Mouse (Mus musculus) embryonic fibroblast, embryonic 13.5 days (primary cell): ENCODE data around the gene Slc44a1.

Source experiments
- CTCF ChIP-seq: IDR thresholded peaks from 2 replicates; pipeline ENCODE4 v1.5.1; 2011; ENCODE audit warnings: mild to moderate bottlenecking, control low read depth, low read length, moderate library complexity, borderline replicate concordance; ENCODE audit not compliant: insufficient read depth
- POLR2A ChIP-seq: IDR thresholded peaks from 2 replicates; pipeline ENCODE4 v1.6.1; 2011; ENCODE audit warnings: low read depth, mild to moderate bottlenecking, control low read depth, low read length, moderate library complexity

DNA sequence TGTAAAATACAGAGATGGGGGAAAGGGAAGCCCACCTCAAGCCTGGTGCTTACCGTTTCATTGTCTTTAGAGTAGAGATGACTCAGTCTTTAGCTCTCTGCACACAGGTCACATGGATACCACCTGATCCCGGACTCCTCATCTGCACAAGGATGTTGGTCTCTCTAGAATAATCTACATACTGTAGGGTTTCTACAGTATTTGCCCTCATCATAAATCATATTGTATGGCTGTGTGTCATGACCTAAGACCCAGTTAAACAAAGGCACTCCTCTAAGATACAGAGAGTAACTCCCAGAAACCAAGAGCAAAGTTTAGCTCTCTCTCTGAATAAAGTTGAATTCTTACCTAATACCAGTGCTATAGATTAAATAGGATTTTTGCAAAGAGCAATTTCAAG is 62.6 kb downstream of the Slc44a1 start:
- TF ChIP-seq CTCF (no peak), POLR2A (no peak)
